Mouse (Mus musculus) lung, postnatal 0 days (tissue): ENCODE data around the gene 0610030E20Rik.

Experiments
- CTCF ChIP-seq: IDR thresholded peaks from 2 replicates; pipeline ENCODE4 v1.5.1; 2016; ENCODE audit warnings: antibody characterized with exemption, mild to moderate bottlenecking
- EP300 ChIP-seq: IDR thresholded peaks from 2 replicates; pipeline ENCODE4 v1.6.1; 2016; ENCODE audit warnings: antibody characterized with exemption, mild to moderate bottlenecking, control low read depth

GRCm38 (mm10) chr6:72366844-72367443 lies 19.8 kb downstream of the 0610030E20Rik start, which contains the start of gene Rnf181:
- no peak for TF ChIP-seq CTCF
- no peak for TF ChIP-seq EP300
